Mouse (Mus musculus) hindlimb bud, embryonic 11.5 days (tissue): ENCODE data around the gene Rusc2.

Experiments
- DNase-seq: peaks from one replicate; pipeline ENCODE4 v3.0.0-alpha.2; 2012; ENCODE audit warnings: low read depth, low spot score; ENCODE audit errors: extremely low spot score

Rusc2 gene

GRCm38 (mm10) chr4:43381408-43382154, at the start of gene Rusc2:
Gene Rusc2 (plus strand): TSS chr4:43381979.
- DNase-seq = no peak

- DNase-seq = no peak
Observed at GRCm38 (mm10) chr4:43334771-43335170, 47.0 kb upstream of the Rusc2 start.

GRCm38 (mm10) chr4:43336176-43336575, 45.6 kb upstream of the Rusc2 start:
- no peak for DNase-seq

GRCm38 (mm10) chr4:43340096-43340804, 41.5 kb upstream of the Rusc2 start:
- DNase-seq = no peak

GRCm38 (mm10) chr4:43341276-43341891, 40.4 kb upstream of the Rusc2 start:
- DNase-seq = no peak

- no peak for DNase-seq
Observed at GRCm38 (mm10) chr4:43342443-43342842, 39.3 kb upstream of the Rusc2 start.

GRCm38 (mm10) chr4:43344932-43345331, 36.8 kb upstream of the Rusc2 start:
- no peak for DNase-seq

GRCm38 (mm10) chr4:43349206-43349605, 32.6 kb upstream of the Rusc2 start:
- no peak for DNase-seq

- no peak for DNase-seq
Observed at GRCm38 (mm10) chr4:43350038-43350560, 31.7 kb upstream of the Rusc2 start.

GRCm38 (mm10) chr4:43353662-43354061, 28.1 kb upstream of the Rusc2 start:
- no peak for DNase-seq

- no peak for DNase-seq
Observed at GRCm38 (mm10) chr4:43364914-43365560, 16.7 kb upstream of the Rusc2 start.

- no peak for DNase-seq
Observed at GRCm38 (mm10) chr4:43367295-43367694, 14.5 kb upstream of the Rusc2 start.

- no peak for DNase-seq
Observed at GRCm38 (mm10) chr4:43367787-43368186, 14.0 kb upstream of the Rusc2 start.

- no peak for DNase-seq
Observed at GRCm38 (mm10) chr4:43371406-43371805, 10.4 kb upstream of the Rusc2 start.

- no peak for DNase-seq
Observed at GRCm38 (mm10) chr4:43372155-43372554, 9.6 kb upstream of the Rusc2 start.

GRCm38 (mm10) chr4:43374266-43374665, 7.5 kb upstream of the Rusc2 start:
- no peak for DNase-seq

GRCm38 (mm10) chr4:43379601-43380000, 2.2 kb upstream of the Rusc2 start:
- DNase-seq = no peak

- DNase-seq = no peak
Observed at GRCm38 (mm10) chr4:43380951-43381350, 828 bp upstream of the Rusc2 start.

GRCm38 (mm10) chr4:43382155-43383020, 609 bp downstream of the Rusc2 start:
- no peak for DNase-seq
